Mouse (Mus musculus): ENCODE measurements at regions not wholly inside any gene's neighbourhood (a gene's known extent, or its start where the extent isn't known, plus 50 kb on each side); places are given as distances from the start of the nearest gene placed in this dataset.
"Not testable (repeated sequence)": the region's sequence is repeated elsewhere in the genome, so short reads cannot be mapped to it uniquely, and the experiment has no call there.

- DNase-seq (ENCODE audit: low spot score in 2 of 2), result no peak
Measured at GRCm38 (mm10) chr2:63706643-63707042, 391.2 kb downstream of the Fign start.

- no peak for DNase-seq (ENCODE audit: low spot score in 2 of 2)
Measured at GRCm38 (mm10) chr2:63706183-63706582, 391.7 kb downstream of the Fign start.

GRCm38 (mm10) chr2:63702333-63703096, 395.3 kb downstream of the Fign start:
- DNase-seq (ENCODE audit: low spot score in 2 of 2), result peak; percentile 9 to 13

GRCm38 (mm10) chr2:63701861-63702260, 396.0 kb downstream of the Fign start:
- peak in 1 of 2 experiments; percentile 3 for DNase-seq (ENCODE audit: low spot score in 2 of 2)

- peak in 1 of 2 experiments; percentile 60 for DNase-seq (ENCODE audit: low spot score in 2 of 2)
Measured at GRCm38 (mm10) chr2:63700255-63700654, 397.6 kb downstream of the Fign start.

- no peak for DNase-seq (ENCODE audit: low spot score in 2 of 2)
Measured at GRCm38 (mm10) chr2:63669700-63670099, 428.1 kb downstream of the Fign start.

GRCm38 (mm10) chr2:63668784-63669183, 429.1 kb downstream of the Fign start:
- no peak for DNase-seq (ENCODE audit: low spot score in 2 of 2)

- not testable (repeated sequence) for DNase-seq (ENCODE audit: low spot score in 2 of 2)
Measured at GRCm38 (mm10) chr2:63659947-63660346, 437.9 kb downstream of the Fign start.

Measured in layer of hippocampus, postnatal 14 days (tissue).